Mouse (Mus musculus): ENCODE measurements around the gene 4930558C23Rik.
"Not testable (repeated sequence)": the region's sequence is repeated elsewhere in the genome, so short reads cannot be mapped to it uniquely, and the experiment has no call there.

Gene 4930558C23Rik

DNA sequence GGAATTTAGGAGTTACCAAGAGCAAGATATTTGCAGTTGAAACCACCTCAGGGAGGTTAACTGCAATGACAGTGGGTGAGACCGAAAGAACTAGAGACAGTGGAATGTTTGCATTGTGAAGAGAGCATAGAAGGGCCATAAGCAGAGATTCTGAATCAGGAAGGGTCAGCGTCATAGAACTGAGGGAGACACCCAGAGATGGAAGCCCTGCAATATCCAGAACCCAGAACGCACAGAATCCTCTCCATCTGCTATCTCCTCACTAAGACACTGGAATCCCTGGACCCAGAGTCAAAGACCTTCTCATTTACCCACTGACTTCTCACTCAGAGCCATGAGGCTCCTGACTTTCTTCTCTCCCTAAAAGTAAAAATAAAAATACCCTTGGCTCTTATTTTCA lies at the start of gene 4930558C23Rik:
Gene 4930558C23Rik, minus strand, starts transcription at position 101 of the 400 bp plus-strand sequence.
- no peak for DNase-seq (ENCODE audit: low spot score)

DNA sequence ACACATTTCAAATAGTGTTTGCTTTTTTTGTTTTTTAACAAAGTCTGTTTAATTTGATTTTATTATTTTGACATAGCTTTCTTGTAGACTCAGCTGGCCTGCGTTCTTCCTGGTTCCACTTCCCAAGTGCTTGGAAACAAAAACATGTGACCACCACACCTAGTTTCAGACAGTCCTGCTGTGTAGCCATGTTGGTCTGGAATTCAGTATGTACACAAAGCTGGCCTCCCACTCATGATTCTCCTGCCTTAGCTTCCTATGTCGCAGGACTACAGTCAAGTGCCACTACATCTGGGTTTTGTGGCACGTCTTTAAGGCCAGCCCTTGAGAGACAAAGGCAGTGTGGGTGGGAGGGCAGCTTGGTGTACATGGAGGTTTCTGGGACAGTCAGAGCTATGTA lies 48.3 kb upstream of the 4930558C23Rik start:
- DNase-seq (ENCODE audit: low spot score) = no peak

DNA sequence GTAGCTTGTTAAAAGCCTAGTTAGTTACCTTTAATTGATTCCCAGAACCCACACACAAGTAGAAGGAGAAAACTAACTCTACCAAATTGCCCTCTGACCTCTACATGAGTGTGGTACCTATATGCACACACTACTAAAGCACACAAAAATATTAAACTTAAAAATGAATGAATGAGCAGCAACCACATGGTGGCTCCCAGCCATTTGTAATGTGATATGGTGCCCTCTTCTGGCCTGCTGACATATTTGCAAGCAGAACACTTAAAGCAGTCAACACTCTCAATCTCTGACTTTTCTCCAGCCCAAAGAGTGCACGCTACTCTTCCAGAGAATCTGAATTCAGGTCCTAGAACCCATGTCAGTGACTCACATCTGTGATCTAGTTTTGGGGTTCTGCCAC lies 47.8 kb upstream of the 4930558C23Rik start:
- peak; percentile 21 for DNase-seq (ENCODE audit: low spot score)

DNA sequence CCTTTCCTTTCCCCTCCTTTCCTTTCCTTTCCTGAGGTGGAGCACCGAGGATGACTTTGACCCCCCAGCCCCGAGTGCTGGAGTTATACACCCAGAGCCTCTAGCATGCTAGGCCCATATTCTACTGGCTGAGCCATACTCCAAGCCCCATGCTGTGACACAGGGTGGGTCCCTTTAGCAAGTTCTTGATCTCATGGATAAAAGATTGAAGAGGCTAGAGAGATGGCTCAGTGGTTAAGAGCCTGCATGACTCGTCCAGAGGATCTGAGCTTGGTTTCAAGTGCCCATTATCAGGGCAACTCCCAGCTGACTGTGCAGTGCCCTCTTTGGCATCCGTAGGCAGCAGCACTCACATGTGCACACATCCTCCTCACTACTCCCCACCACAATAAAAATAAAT lies 42.7 kb upstream of the 4930558C23Rik start:
- no peak for DNase-seq (ENCODE audit: low spot score)

DNA sequence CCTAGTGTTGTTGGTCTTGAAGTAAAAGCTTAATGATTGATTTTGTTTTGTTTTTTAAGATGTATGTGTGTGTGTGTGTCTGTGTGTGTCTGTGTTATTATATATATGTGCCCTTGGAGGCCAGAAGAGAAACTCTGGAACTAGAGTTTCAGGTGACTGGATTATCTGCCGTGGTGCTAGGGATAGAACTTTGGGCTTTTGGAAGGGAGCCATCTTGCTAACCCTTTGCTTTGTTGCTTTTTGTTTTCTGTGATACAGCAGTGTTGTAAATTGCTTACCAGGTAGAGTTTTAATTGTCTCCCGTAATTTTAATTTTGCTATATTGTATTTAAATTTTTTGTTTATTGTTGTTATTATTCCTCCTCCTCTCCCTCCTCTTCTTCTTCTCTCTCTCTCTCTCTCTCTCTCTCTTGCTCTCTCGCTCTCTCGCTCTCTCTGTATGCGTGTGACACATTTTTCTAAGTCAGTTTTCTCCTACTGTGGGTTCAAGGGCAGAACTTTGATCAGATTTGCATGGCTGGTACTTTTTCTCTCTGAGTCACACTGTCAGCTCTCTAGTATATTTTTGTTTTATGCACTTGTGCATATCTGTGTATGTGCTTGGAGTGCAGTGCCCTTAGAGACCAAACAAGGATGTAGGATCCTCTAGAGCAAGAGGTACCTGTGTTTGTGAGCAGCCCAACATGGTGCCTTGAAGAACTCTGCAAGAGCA lies 39.9 kb upstream of the 4930558C23Rik start:
- DNase-seq (ENCODE audit: low spot score) = no peak

DNA sequence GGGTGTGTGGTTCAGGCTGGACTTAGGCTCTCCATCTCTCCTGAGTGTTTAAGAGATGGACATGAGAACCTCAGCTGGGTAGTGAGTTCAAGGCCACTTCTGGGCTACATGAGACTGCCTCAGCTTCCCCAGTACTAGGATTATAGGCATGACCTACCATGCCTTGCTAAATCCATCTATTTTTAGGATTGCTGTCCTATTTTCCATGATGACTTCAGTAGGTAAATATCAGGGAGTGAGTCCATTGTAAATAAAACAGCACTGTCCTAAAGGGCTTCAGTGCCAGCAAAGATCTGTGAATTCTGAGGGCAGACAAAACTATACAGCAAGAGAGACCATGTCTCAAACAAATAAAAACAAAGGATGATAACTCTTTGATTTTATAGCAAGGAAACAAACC lies 37.0 kb upstream of the 4930558C23Rik start:
- no peak for DNase-seq (ENCODE audit: low spot score)

DNA sequence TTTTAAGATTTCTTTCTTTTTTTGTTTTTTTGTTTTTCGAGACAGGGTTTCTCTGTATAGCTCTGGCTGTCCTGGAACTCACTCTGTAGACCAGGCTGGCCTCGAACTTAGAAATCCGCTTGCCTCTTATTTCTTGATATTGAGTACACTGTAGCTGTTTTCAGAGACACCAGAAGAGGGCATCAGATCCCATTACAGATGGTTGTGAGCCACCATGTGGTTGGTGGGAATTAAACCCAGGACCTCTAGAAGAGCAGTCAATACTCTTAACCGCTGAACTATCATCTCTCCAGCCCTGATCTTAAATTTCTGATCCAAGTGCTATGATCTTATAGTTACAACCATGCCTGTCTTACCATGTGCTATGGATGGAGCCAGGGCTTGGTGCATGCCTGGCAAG lies 36.0 kb upstream of the 4930558C23Rik start:
- not testable (repeated sequence) for DNase-seq (ENCODE audit: low spot score)

DNA sequence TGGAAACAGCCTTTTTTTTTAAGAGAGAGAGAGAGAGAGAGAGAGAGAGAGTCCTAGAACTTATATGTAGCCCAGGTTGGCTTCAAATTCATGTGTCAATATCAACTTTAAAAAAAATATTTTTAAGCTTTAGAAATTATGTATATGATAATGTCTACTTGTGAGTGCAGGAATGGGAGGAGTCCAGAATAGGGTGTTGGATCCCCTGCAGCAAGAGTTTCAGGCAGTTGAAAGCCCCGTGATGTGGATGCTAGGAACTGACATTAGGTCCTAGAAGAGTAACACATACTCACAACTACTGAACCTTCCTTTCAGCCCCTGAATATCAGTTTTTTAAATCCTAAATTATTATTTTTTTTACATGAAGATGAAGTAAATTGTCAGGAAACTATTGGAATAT lies 32.9 kb upstream of the 4930558C23Rik start:
- no peak for DNase-seq (ENCODE audit: low spot score)

DNA sequence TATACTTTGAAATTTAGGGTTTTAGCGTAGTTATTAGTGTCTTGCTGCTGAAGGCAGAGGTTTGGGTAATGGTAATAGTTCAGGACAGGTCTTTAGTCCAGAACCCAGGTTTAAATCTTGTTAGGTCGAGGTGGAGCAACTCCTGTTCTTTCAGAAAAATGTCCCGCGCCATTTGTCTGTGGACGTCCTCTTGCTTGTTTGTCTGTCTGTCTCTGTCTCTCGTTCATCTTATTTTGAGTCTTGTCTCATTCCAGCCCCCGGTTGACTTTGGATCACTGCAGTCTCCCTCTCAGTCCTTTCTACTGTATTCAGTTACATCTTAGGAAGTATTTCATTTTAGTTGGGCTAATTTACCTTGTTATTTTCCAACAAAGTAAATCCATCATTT lies 32.3 kb upstream of the 4930558C23Rik start:
- DNase-seq (ENCODE audit: low spot score) = no peak

DNA sequence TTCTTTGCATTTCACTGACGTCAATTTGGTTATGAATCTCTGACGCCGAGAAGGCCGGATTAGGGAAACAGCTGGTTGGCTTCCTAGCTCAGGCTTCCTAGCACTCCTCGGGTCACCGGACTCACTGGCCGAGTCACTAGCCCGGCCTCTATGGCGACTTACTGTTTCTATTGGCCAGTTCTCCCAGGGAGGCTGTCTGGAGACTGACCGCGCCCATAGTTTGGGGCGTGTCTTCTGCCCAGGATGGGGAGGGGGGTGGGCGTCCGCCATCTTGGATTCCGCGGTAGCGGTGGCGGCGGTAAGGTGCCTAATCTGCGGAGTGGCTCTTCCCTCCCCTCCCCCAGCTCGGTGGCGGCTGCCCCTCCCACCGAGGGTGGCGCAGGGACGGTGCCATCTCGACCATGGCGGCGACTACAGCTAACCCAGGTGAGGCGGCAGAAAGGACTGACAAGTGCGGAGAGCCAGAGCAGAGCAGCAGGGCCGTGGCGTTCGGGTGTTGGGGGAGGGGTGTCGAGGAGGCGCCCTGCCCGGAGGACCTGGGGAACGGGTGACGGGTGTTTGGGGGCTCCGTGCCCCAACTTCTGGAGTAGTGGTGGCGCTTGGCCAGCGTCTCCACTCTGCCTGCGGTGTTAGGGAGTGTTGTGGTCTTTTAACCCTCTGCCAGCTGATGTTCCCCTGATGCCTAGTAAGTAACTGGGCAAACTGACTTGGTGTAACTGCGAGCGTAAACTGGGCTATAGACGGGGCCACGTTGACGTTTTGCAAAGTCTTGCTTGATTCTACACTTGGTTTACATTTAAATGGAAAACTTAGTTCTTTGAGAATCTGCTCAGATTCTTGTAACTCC lies 31.7 kb upstream of the 4930558C23Rik start, which contains the start of gene Arnt:
Gene Arnt, plus strand, starts transcription at position 253 of the 847 bp plus-strand sequence.
- DNase-seq (ENCODE audit: low spot score) = peak; percentile 97

DNA sequence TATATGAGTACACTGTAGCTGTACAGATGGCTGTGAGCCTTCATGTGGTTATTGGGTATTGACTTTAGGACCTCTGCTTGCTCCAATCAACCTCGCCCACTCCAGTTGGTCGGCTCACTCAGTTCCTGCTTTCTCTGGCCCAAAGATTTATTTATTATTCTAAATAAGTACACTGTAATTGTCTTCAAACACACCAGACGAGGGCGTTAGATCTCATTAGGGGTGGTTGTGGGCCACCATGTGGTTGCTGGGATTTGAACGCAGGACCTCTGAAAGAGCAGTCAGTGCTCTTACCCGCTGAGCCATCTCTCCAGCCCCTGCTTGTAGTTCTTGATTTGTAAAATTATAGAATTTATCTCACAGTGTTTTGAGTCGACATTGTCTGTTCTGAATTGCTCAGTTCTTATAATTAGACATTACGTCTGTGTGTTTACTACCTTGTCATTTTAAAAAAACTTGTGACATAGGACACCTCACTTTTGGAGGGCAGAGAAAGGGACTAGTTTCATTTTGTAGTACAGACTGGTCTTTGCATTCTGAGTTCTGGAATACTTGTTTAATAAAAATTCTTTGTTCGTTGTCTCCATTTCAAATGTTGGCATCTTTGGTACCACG lies 30.8 kb upstream of the 4930558C23Rik start:
- DNase-seq (ENCODE audit: low spot score) = no peak

DNA sequence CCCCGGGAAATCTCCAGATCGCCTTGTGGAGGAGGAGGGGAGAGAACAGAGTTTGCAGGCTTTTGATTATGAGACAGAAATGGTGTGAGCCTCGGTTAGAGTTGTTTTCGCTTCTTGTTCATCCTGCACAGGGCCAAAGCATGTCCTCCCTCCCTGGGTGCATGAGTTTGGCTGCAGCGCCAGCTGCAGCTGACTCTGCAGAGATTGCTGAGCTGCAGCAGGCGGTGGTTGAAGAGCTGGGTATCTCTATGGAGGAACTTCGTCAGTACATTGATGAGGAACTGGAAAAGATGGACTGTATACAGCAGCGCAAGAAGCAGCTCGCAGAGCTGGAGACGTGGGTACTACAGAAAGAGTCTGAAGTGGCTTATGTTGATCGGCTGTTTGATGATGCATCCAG lies 25.8 kb upstream of the 4930558C23Rik start:
- not testable (repeated sequence) for DNase-seq (ENCODE audit: low spot score)

DNA sequence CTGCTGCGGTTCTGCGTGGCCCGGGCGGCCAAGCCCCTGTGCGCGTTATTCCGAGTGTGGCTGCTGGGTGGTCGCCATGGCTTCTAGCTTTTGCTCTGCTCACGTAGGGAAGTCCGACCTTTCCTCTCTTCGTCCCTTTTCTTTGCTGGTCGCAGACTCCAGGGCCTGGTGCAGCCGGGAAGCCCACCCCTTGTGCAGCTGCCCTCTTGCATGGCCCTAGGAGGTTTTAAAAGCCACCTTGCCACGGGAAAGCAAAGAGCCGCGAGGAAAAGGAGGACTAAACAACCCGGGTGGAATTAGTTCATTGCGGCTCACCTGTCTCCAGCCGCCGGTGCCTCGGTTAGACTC lies 25.2 kb upstream of the 4930558C23Rik start:
- peak; percentile 36 for DNase-seq (ENCODE audit: low spot score)

DNA sequence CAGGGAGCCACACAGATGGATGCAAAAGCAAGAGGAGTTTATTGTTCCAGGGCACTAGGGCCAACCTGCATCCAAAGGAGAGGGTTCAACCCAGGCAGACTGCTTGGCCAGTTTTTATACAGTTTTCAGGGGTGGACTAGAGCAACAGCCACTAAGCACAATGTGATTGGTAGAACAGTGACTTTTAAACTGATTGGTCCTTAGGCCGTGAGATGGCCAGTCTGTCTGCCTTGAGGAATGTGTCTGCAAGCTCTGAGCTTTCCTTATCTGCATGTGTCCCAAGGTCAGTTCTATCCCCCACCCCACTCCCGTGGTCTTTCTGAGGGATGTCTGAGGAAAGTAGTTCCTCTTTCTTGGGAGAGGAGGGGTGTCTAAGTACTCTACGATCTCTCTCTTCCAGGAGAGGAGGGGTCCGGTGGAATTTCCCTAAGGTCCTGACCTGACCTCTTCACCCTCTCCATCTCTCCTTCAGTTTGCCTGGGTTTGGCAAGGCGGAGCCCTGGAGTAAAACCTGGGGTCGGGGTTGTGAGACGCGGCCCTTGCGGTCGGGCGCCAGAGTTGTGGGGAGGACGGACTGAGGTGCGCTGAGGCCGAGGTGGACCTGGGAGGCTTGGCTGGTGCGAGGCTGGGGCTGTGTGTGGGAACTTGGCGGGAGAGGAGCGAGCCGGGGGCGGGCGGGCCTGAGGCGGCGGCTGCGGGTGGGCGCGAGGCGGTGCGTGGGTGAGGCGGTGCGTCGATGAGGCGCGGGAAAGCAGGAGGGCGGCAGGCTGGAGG lies 24.7 kb upstream of the 4930558C23Rik start:
- peak; percentile 78 for DNase-seq (ENCODE audit: low spot score)

DNA sequence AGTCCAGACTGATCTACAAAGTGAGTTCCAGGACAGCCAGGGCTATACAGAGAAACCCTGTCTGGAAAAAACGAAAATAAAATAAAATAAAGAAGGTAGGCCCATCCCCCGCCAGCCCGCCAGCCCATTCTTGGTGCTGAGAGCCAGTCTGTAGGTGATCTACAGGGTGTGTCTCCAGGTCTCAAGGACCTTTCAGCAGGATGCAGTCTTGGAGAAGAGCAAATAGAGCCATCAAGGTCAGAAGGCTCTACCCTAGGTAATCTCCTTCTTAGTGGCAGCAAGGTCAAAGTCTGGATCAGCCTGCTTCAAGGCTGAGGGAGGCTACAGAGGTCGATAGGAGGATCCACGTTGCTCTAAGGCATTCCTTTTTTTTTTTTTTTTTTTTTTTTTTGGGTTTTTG lies 23.8 kb upstream of the 4930558C23Rik start:
- peak; percentile 46 for DNase-seq (ENCODE audit: low spot score)

DNA sequence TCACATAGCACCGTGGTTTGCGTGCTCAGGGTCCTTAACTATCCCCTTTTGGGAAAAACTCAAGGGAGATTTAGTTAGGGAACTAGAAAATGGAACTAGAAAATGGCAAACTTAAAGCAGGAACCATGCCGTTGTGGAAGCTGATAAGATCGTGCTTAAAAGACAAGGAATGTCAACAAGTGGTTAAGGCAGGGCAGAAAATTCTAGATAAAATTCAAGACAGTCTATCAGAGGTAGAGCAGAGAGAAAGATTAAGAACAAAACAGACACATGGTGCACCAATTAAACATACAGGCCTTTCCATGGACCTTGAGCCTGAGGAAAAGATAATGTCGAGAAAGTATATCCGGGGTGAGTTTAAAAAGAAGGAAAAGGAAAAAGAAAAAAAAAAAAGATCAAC lies 15.2 kb upstream of the 4930558C23Rik start:
- no peak for DNase-seq (ENCODE audit: low spot score)

DNA sequence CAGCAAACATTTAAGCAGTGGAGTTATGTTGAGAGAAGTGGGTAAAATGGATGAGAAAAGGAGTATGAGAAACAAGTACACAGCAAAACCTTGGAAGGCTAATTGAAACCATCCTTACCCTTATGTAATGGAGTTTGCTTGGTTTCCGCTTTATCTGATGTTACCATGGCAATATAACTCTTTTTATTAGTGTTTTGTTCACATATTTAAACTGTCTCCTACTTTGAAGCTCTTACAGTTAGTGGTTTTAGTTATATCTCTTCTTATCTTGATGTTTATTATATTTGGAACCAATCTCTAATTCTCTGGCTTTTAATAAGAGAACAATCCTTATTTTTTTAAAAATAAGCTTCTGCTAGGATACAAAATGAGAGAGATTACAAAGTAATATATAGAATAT lies 9.6 kb upstream of the 4930558C23Rik start:
- no peak for DNase-seq (ENCODE audit: low spot score)

DNA sequence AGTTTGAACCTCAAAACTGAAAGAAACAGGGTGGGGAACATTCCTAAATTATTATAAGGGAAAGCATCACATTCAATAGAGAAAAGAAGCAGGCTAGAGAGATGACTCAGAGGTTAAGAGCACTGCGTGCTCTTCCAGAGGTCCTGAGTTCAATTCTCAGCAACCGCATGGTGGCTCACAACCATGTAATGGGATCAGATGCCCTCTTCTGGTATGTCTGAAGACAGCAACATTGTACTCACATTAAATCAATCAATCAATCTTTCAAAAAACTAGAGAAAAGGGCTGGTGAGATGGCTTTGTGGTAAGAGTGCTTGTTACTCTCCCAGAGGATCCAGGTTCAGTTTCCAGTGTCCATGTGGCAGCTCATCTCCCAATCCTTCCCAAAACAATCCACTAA lies 6.2 kb upstream of the 4930558C23Rik start:
- DNase-seq (ENCODE audit: low spot score) = no peak

DNA sequence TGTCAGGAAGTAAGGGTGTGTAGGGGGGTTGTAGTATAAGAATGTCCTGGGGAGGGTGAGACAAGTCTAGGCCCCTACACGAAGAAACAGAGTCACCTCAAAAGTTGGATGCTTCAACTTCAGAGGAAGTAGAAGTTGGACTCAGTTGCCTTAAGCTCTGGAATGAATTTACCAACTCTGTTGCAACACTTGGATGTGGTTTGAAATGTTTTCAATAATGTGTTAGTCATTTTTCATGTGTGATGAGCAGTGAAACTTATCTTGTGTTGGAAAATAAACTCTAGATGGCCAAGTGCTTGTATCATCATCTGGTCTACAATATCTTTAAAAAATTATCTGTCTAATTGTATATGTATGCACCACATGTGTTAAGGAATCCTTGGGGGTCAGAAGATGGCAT lies 5.1 kb upstream of the 4930558C23Rik start:
- DNase-seq (ENCODE audit: low spot score) = no peak

DNA sequence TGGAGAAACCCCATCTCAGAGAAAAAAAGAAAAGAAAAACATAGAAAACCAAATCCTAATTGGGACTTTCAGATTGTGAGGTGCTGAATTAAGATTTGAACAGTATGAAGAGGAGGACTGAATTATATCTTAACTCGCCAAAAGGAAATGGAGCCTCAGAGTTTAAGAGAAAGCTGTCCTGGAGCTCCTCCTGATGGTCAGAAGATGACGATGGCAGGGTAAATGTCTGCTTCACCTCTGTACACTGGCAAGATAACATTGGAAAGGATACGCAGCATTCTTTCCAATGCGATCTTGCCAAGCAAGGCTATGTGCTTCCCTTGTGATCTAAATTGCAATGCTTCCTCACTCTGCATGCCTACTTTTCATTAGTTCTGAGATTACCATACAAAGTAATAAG lies 8.3 kb downstream of the 4930558C23Rik start:
- no peak for DNase-seq (ENCODE audit: low spot score)

DNA sequence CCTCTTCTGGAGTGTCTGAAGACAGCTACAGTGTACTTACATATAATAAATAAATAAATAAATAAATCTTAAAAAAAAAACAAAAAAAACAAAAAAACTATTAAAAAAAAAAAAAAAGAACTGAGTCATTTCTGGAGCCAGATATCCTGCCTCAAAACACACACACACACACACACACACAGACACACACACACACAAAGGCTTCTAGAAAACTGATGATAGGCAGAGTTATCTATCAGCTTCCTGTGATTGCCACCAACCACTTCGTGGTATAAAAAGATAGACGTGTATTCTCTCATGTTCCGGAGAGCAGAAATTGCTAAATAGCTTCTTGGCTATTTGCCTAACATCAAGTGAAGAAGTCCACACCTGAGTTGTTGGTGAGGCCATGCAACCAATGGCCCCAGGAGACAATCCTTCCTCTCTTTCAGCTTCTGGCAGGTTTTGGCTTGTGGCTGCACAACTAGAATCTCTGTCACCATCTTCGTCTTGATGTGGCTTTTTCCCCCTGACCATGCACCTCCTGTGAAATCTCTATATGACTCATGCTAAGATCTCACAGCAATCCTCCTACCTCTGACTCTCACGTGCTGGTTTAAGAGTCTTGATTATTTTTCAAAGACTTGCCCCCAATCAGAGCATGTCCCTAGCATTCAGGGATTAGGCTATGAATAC lies 17.1 kb downstream of the 4930558C23Rik start:
- DNase-seq (ENCODE audit: low spot score) = no peak

DNA sequence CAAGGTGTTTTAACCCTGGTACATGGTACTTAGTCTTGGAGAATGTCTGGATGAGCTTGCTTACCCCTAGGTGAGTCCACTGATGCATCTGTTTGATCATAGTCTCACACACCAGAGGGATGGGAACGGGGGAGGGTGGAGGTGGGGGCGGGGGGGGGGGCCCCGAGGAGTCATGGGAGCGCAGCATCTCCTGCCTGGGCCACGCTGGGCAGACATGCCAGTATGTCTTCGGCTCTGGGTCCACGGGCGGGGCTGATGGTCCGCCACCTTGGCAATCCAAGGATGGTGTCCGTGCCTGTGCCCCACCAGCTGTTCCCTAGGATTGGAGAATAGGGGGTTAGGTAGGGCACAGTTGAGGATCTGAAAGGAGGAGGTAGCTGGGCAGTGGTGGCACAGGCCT lies 29.4 kb downstream of the 4930558C23Rik start:
- DNase-seq (ENCODE audit: low spot score) = no peak
